Mouse (Mus musculus) cerebellum, adult 9-11 months (tissue): ENCODE measurements around the gene Pard3b.

Source experiments
- DNase-seq: peaks from one replicate; pipeline ENCODE4 v3.0.0; 2022

Gene Pard3b

DNA sequence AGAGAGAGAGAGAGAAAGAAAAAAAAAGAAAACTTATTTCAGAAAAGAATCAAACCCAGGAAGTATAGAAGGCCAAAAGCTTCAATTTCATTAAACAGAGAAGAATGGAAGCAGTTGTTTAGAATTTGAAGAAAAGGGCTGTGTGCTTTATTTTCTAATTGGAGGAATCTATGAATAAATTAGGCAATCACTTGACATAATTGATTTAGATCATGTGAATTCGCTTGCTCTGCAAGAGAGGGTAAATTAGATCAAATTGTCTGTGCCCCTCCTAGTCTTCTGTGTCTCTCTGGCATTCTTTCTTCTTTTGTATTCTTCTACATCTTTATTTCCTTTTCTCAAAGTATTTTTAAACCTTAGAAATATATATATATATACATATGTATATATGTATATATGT lies 616.3 kb downstream of the Pard3b start:
- no peak for DNase-seq

- DNase-seq: no peak
Observed at GRCm38 (mm10) chr1:62276466-62276865, 637.8 kb downstream of the Pard3b start.

DNA sequence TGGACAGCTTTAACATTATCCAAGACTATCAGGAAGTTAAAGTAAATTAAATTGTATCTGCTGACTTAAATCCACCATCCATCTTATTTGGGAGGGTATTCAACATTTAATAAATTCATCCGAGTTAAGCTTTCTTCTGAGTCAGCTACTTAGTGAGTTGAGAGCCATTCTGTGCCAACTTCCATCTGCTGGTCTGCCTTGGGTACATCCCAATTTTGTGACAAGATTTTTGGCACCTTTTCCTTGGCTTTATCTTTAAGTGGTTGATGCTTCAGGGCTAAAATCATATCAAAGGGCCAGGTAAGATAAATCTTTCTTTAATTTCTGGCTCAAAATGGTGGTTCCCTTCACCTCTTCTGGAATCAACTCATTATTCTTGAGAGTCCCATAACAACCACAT lies 640.0 kb downstream of the Pard3b start:
- no peak for DNase-seq

- no peak for DNase-seq
Observed at GRCm38 (mm10) chr1:62280586-62280985, 642.0 kb downstream of the Pard3b start.

GRCm38 (mm10) chr1:62282835-62283234 lies 644.2 kb downstream of the Pard3b start:
- DNase-seq: no peak

DNA sequence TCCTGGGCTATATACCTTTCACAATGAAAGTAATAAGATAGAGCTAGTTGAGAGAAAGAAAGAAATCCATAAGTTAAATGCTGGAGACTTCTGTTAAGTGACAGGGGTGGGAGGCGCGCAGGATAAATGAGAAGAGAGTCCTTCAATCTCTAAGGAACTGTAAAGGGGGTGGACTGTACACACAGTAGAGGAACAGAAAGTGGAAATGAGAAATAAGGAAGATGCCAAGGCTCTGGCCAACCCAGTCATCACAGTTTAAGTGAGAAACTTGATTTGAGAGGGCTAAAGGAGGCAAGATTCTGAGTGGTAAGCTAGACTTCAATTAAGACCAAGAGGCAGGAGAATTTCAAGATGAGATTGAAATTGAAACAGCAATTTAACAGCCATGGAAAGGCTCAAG lies 645.0 kb downstream of the Pard3b start:
- no peak for DNase-seq

GRCm38 (mm10) chr1:62309376-62309775 lies 670.8 kb downstream of the Pard3b start:
- no peak for DNase-seq

DNA sequence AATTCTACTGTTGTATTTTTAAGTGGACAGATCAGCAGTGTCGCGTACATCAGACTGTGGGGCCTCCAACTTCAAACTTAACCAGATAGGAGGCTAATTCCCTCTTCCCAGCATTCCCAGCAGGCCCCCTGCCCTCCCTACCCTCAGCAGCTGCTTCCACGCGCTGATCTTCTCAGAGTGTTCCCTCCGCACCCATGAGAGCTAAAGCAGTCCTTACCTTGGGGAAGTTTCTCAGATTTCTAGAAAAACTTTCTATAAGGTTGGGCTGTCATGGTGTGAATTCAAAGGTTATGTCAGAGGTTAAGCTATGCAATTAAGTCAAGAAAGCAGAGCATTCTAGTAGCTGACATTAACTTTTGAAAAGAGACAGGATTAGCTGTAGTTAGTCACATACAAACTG lies 686.6 kb downstream of the Pard3b start:
- no peak for DNase-seq

DNA sequence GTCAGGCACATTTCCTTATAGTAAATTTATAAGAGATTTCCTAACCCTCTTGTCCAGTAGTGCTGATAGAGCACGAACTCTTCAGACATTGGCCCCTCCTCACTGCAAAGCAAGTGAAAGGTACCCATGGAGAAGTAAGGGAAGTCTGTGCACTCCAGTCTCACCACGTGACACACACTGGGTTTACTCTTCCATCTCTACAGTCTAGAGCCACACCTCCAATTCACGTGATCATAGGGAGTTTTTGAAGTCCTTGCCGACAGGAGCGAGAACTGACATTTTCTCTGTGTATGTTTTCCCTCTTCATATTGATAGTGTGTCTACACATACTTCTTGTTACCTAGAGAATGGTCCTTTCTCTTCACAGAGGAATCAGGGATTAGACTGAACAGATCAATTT lies 689.1 kb downstream of the Pard3b start:
- no peak for DNase-seq

DNA sequence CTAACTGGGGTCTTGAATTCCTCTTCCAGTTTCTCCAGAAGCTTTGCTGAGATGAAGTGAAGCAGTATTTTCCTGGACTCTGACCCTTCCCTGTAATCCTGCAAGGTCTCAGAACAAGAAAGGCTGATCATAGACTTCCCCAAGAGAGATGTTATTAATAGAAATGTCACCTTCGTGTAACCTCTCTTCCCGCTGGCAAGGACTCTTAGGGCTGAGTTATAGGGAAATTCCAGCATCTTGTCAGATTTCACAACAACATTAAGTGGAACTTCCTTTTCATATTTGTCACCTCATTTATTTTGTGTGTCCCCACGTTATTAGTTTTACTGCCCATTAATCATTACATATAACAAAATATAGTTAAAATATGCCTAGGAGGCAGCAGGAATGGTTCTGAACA lies 690.2 kb downstream of the Pard3b start:
- no peak for DNase-seq

GRCm38 (mm10) chr1:62333016-62333415 lies 694.4 kb downstream of the Pard3b start:
- no peak for DNase-seq

- no peak for DNase-seq
Observed at GRCm38 (mm10) chr1:62334196-62334595, 695.6 kb downstream of the Pard3b start.

DNA sequence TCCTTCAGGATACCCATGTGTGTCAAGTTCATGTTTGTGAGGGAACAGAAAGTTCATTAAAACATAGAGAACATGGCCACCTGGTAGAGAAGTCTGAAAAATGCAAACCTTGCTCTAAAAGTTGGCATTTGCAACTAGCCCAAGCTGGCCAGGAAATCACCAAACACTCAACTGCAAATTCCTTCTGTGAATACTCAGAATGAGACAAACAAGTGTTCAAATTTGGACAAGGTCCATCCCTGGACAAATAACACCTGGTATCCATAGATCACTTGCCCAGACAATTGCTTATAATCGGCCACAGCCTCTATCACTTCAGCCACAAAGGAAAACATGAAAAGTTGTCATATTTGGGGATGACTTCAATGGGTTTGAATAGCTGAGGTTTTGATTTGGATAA lies 701.6 kb downstream of the Pard3b start:
- DNase-seq: no peak

DNA sequence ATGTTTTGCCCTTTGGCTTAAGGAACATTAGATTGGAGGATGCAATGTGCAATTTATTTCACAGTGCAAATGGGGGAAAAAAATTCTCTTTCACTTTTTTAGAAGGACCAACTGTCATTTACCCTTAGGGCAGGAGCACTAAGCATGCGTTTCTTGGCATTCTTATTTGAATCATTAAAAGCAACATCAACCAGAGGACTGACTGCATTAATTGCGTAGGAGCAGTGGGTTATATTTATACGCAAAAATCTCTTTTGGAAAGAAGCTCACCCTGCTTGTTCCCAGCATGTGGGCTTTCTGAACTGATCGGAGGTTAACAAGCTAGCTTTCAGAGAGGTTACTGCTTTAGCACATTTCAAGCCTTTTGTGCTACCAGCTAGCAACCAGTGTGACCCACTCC lies 705.7 kb downstream of the Pard3b start:
- DNase-seq: no peak

GRCm38 (mm10) chr1:62348371-62348770 lies 709.7 kb downstream of the Pard3b start:
- DNase-seq: no peak

- no peak for DNase-seq
Observed at GRCm38 (mm10) chr1:62355496-62355895, 716.9 kb downstream of the Pard3b start.

- DNase-seq: no peak
Observed at GRCm38 (mm10) chr1:62374427-62375050, 735.9 kb downstream of the Pard3b start.

DNA sequence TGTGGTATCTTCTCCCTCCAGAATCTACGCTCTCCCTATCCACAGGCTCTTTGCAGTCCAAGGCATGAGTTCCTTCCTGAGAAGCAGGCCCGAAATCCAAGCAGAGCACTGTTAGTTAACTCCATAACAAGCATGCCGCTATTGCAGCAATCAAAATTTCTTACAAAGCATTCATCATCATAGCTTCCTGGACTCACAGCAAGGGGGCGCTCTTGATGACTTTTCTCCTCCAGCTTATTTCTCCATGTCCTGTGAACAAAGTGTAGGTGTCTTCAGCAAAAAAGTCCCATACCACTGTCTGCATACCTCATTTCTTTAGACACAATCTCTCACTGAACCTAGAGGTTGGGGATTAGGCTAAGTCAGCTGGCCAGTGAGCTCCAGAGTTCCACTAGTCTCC lies 739.7 kb downstream of the Pard3b start:
- DNase-seq: no peak

GRCm38 (mm10) chr1:62382807-62383514 lies 744.3 kb downstream of the Pard3b start:
- DNase-seq: no peak

DNA sequence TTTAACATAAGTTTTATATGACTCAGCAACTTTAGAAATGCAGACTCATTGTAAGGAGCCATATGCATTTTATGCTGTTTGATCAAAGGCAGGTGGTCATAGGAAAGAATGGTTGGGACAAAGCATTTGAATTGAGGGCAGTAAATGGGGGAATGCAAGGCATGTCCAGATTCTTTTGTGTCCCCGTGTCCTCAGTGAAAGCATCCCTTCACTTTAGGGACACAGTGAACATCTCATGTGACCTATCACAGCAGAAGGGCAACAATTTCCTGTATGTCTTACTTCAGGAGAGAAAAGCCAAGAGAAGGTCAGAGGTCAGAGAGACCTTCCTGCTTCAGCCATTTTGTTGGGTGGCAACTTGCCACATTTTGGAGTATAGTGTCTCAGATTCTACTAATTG lies 745.6 kb downstream of the Pard3b start:
- DNase-seq: no peak

GRCm38 (mm10) chr1:62388013-62388412 lies 749.4 kb downstream of the Pard3b start:
- no peak for DNase-seq

DNA sequence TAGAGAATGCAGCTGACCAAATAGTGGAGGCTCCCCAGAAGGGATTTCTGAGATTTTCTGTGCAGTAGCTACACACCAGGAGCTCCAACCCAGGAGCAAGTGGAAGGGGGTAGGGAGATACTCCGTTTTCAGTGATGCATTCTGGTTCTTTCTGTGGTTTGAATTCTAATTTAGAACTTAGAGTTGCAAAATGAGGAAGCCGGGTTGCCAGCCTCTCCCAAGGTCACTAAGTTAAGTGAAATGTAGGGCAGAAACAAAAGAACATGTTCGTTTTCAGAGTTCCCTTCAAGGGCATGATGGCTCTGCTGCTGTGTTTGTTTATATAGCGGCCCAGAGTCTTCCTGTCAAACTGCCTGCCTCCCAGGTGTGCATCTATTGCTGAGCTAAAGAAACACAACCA lies 754.2 kb downstream of the Pard3b start:
- no peak for DNase-seq

DNA sequence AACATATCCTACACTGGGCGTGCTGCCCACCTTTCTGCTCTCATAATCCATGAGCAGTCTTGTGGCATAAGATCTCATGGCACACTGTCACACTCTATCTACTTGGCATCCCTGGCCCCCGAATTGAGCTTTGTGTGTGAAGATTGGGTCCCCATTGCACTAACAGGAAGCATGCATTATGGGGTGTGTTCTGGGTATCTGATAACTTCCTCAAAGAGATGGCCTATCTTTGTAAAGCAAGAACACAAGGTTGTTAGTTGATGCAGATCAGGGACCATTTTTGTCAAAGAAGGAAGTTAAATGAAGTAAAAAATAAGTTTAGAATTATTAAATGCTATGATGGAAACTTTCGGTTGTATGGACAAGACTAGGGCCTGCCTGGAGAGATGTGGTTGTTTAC lies 755.9 kb downstream of the Pard3b start:
- DNase-seq: no peak

DNA sequence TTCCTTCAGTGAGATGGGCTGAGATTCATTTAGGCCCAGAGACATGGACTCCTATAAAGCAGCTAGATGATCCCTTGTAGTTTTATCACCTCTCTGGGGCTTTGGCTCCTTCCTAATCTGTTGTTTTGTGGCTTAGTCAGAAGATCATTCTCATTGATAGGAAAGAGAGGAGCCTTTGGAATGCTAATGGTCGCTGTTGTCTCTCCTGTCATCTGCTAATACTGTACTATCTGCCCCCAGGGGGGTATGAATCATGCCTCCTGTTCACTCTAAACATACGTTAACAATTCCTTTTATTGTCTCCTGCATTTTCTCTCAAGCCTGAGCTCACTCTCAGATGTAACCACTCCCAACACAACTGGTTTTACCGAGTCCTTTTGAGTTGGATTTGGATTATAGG lies 759.6 kb downstream of the Pard3b start:
- DNase-seq: no peak

DNA sequence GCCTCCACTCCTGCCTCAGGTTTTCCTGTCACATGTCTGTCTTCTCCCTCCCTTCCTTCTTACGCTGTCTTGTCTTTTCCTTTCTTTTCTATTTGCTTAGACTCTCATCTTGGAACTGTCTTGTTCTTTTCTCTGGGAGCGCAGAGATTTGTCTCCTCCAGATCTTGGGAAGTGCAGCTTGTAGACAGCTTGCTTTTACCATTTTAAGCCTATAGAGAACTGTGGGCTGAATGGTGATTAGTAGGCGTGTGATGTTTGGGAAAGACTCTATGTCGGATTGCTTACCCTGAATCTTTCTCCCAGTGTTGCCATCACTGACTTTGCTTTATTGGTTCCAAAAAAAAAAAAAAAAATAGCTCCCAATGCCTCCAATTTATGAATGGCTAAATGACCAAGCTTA lies 760.1 kb downstream of the Pard3b start:
- DNase-seq: no peak
